Mouse (Mus musculus): ENCODE measurements around the gene Lonp2. TPM values are rescaled to one million over a fixed set of nuclear protein-coding genes. Genes with fewer than 3 reads are reported as not detected.

Lonp2 gene
- total RNA-seq (2021) = 10 to 100 TPM; 57.6 to 63.9 TPM

DNA sequence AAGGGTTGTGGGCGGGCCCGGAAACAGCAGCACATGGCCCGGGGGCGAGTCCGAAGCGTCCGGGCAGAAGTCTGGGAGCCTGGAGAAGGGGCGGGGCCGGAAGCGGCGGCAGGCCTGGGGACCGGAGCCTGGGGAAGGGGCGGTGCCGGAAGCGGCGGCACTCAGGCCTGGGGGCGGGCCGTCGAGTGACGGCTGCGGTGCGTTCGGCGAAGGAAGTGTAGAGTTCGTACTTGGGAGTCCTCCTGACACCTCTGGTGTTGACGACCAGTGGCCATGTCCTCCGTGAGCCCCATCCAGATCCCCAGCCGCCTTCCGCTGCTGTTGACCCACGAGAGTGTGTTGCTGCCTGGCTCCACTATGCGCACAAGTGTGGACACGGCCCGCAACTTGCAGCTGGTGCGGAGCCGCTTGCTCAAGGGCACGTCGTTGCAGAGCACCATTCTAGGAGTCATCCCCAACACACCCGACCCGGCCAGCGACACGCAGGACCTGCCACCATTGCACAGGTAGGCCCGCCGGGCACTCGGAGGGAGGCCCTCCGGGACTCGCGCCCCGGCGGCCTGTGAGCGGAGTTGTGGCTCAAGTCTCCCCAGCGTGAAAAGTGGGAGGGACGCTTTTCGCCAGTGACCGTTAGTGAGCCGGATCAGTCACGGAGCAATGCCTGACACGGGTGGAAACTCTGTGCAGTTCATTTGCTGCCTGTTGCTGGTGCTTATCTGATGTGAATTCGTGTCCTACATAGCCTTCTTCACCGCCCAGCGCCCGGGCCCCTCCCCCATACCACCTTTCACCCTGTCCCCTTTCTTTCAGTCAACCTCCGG is at the start of gene Lonp2:
TSS of gene Lonp2 (plus strand) at position 133 of the 821 bp plus-strand sequence.
- peak; percentile 97 to 99 for DNase-seq (ENCODE audit: low spot score in 2 of 2)
- intact Hi-C loops (cut with DNase I) = loop anchor here (10.0 kb wide), 1 partner anchor 261 kb away; the partner anchor contains the start of gene N4bp1

DNA sequence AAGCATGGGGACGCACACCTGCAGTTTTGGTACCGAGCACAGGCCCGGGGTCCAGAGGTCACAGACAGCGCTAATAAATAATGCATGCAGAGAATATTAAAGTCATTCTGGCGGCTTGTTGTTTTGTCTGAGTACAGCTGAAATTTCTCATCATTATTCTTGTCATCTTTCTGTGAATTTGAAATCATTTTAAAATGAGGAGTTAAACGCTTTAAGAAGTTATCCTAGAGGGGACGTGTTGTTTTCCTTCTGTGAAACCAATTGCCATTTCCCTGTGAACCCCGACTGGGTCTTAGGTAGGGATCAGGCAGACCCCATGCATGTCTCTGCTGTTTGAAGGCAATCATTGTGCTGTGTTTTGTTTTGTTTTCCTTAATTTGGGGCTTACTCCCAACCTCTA is 46.3 kb upstream of the Lonp2 start:
- no peak for DNase-seq (ENCODE audit: low spot score in 2 of 2)
- intact Hi-C loops (cut with DNase I) = loop anchor here (10.0 kb wide), 1 partner anchor 143 kb away; no protein-coding TSS in a partner anchor

DNA sequence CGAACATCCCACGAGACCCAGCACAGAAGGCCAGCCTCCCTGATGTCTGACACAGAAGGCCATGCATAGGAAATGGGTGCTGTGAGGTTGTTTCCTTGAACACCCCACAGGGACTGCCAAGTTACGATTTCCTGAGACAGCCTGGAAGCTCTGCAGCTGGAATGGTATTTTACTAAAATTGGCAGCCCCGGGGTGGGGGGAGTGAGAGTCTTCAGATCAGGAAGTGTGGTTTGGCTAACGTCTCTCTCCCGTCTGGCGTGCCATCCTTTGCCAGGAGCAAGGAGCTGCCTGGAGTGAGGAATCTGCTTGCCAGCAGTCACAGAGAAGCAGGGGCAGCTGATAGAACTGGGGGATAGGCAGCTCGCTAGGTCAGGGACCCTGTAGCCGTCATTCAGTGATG is 45.8 kb upstream of the Lonp2 start:
- peak; percentile 50 to 91 for DNase-seq (ENCODE audit: low spot score in 2 of 2)

DNA sequence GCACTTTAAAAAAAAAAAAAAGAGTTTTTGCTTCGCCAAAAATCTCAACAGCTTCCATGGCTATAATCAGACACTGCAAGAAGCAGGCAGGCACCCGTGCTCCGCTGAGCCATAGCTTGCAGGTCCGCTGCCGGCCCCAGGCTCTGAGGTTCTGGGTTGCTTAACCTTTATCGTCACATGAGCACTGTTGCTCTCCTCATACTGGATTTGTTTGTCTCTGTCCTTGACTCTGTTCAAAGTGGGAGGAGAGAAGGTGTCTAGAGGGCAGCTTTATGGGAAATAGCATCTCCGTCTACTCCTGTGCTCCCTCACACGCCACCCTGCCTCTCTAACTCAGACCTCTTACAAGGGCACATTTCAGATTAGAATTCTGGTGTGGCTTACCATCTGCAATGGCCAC is 45.1 kb upstream of the Lonp2 start:
- peak; percentile 10 to 24 for DNase-seq (ENCODE audit: low spot score in 2 of 2)
- intact Hi-C loops (cut with DNase I) = loop anchor here (10.0 kb wide), 1 partner anchor 144 kb away; no protein-coding TSS in a partner anchor

More for the DNA sequence above, 45.8 kb upstream of the Lonp2 start:
- intact Hi-C loops (cut with DNase I) = loop anchor here (10.0 kb wide), 1 partner anchor 143 kb away; no protein-coding TSS in a partner anchor

DNA sequence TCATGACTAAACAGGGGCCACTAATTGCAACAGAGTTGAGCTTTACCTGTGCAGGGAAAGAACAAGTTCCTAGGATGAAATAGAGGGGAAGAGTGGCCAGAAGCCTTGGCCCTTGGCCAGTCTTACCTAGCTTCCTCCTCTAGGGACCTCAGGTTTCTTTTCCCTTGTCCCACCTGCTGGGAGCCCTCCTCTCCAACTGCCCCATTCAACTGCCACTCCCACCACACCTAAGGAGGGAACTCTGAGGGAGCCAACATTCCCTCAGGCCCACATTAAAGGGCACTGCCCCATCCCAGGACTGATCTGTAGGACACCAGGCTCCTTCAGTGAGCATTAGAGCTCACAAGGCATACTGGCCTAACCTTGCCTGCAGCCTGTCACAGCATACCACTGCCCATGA is 43.4 kb upstream of the Lonp2 start, which contains the start of gene Abcc12:
TSS of gene Abcc12 (minus strand) at position 229 of the 400 bp plus-strand sequence.
- DNase-seq (ENCODE audit: low spot score in 2 of 2) = no peak
- intact Hi-C loops (cut with DNase I) = loop anchor here (5.0 kb wide), 1 partner anchor 738 kb away; the partner anchor contains the start of genes Itfg1 and Phkb

DNA sequence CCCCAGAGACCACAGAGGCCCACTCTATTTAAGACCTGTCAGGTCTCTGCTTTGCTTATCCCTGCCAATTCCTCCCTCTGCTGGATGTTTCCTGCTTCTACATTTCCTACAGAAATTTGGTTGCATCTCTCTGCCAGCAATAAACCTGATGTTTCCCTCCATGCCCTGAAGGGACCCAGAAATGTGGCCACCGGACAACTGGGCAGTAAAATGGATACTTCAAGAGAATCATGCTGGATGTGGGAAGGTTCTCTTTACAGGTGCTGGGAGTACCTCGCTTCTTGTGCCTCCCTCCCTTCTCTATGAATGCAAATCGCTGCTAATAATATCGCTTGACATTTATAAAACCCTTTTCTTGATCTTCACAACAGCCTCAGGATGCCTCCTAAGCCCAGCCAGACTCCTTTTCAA is 41.9 kb upstream of the Lonp2 start:
- peak in 1 of 2 experiments; percentile 41 for DNase-seq (ENCODE audit: low spot score in 2 of 2)
- intact Hi-C loops (cut with DNase I) = loop anchor here (5.0 kb wide), 1 partner anchor 740 kb away; the partner anchor contains the start of genes Itfg1 and Phkb

DNA sequence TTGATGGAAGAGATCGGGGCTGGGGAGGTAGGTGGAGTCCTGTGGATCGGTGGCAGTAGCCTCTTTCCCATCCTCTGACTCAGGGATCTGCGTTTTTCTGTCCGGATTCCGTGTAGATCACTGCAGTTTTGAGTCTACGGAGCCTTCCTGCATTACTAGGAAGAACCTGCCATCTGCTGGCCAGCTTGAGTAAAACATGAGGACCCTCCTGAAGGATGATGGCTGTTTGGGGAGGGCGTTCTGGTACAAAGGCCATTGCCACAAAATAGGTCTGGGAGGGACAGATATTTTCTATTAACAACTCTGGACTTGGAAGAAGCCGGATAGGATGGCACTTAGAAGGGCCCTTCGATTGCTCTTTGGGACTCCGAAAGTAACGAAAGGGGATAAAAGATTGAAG is 38.7 kb upstream of the Lonp2 start:
- peak; percentile 83 to 91 for DNase-seq (ENCODE audit: low spot score in 2 of 2)
- intact Hi-C loops (cut with DNase I) = loop anchor here (1.0 to 5.0 kb wide), 5 partner anchors 317 to 1128 kb away; partner anchors contain the start of gene Neto2

DNA sequence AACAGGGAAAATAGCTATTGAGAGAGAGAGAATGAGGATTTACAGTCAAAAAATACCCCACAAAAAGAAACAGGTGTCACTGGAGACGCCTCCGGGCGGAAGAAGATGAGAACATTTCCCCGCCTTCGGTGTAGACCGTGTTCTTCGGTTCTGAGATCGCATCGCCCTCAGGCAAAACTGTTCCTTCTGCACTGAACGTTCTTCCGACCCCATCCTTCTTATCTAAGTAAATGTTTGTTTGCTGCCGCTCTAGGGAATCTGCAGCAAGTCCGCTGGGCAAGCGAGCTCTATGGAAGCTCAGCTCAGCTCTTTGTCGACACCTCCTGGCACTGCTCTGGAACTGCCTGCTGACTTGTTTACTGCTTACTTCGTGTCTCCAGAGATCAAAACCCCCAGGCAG is 38.3 kb upstream of the Lonp2 start:
- DNase-seq (ENCODE audit: low spot score in 2 of 2) = peak; percentile 77 to 88
- intact Hi-C loops (cut with DNase I) = loop anchor here (1.0 to 5.0 kb wide), 5 partner anchors 317 to 1128 kb away; partner anchors contain the start of gene Neto2

DNA sequence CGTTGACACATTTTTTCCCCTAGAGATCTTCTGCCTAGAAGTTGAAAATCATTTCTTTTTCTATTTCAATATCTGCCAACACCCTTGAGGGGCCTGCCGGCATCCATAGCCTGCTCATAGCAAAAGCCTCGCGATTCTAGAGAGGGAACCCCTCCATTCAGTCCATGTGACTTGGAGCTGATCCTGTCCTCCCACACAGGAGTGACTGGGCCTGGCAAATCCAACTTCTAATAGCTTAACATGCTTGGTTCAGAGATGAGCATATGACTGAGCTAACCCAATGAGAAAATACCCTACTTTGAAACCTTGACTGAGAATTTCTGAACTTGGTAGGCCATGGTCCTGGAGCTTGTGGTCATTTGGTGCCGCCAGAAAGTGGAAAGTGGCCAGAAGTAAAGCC is 37.8 kb upstream of the Lonp2 start:
- DNase-seq (ENCODE audit: low spot score in 2 of 2) = no peak

DNA sequence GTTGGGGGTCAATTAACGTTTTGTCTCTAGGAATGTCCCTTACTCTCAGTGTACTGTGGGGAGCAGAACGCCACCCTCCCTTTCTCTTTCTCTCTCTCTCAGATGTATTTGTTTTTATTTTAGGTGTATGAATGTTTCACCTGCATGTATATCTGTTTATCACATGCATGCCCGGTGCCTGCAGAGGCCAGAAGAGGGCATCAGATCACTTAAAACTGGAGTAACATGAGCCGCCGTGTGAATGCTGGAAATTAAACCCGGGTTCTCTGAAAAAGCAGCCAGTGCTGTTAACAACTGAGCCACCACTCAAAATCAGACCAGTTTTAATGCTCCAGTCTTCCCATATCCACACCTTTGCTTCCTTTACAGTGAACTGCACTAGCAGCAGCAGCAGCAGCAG is 37.2 kb upstream of the Lonp2 start:
- intact Hi-C loops (cut with DNase I) = loop anchor here (5.0 kb wide), 3 partner anchors 316 to 1129 kb away; no protein-coding TSS in a partner anchor
- DNase-seq (ENCODE audit: low spot score in 2 of 2) = no peak

More for the DNA sequence above, 37.8 kb upstream of the Lonp2 start:
- intact Hi-C loops (cut with DNase I) = loop anchor here (5.0 kb wide), 3 partner anchors 316 to 1129 kb away; no protein-coding TSS in a partner anchor

DNA sequence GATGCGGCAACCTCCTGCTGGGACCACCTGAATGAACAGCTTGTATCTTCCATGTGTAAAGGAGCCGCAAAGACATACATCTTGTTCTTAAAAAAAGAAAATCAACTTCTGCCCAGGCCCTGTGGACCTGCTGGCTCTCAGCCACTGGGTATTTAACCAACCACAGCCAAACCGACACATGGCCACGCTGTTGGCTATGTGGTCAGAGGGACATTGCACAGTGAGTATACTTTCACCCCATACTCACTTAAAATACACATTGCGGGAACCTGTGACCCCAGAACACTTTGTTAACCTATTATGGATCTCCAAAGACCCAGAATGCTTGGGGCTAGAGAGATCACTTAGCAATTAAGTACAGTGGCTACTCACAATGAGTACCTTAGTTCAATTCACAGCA is 35.5 kb upstream of the Lonp2 start:
- intact Hi-C loops (cut with DNase I) = loop anchor here (5.0 kb wide), 3 partner anchors 314 to 1131 kb away; no protein-coding TSS in a partner anchor
- DNase-seq (ENCODE audit: low spot score in 2 of 2) = no peak

DNA sequence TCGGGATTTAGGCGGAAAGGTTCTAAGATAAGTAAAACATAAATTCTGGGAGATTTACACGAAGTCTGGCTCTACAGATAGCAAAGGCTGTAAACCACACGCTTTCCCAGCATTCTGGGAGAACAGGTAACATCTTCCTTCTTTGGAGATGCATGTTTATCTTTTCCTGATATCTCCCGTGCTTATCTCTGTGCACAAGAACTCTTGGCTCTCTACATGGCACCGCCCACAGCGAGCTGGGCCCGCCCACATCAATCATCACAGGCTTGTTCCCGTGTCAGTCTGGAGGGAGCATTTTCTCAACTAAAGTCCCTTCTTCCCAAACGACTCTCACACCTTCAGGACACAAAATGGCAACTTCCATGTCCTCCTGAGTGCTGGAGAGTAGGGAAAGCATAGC is 30.7 kb upstream of the Lonp2 start:
- intact Hi-C loops (cut with DNase I) = no loop called here
- no peak for DNase-seq (ENCODE audit: low spot score in 2 of 2)

DNA sequence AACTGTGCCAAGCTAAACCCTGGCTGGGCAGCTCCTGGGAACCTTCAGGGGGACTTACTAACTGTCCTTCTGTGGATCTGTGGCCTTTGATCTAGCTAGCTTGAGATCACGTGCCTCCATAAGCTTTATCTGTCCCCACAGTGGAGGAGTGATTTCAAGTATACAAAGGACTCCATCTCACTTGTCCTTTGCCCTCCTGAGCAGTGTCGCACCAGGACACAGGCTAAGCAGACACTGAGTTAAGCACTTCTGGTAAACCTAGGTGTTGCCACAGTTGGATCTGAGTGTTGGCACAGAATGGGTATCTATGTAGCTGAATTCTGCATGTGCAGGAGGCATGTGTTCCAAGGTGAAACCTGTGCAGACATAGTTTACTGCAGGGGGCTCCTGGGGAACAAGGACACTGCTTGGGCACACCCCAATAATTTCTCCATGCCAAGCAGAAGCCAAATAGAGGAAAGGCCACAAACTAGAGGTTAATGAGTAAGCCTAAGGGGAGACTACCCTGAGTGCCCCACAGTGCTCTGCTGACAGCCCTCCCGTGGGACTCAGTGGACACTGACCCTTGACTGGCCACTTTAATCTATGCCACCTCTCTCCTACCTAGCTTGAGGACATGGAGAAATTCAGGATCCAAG is 29.6 kb upstream of the Lonp2 start:
- intact Hi-C loops (cut with DNase I) = no loop called here
- DNase-seq (ENCODE audit: low spot score in 2 of 2) = no peak

DNA sequence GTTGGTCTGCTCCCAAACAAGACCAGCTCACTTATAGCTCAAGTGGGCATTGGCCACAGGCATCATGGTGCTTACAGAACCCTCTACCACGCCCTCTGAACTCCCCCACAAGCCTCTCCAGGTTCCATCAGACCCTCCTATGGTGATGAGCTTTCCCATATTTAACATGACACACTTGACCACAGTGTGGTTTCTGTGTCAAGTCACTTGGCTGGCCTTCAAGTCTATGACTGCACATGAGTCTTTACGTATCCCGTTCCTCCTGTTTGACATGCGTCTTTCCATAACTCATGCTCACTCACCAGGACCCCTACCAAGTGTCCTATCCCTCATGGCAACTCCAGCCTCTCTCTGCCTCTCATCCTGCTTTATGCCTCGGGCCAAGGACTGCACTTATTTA is 28.2 kb upstream of the Lonp2 start:
- DNase-seq (ENCODE audit: low spot score in 2 of 2) = no peak
- intact Hi-C loops (cut with DNase I) = no loop called here

DNA sequence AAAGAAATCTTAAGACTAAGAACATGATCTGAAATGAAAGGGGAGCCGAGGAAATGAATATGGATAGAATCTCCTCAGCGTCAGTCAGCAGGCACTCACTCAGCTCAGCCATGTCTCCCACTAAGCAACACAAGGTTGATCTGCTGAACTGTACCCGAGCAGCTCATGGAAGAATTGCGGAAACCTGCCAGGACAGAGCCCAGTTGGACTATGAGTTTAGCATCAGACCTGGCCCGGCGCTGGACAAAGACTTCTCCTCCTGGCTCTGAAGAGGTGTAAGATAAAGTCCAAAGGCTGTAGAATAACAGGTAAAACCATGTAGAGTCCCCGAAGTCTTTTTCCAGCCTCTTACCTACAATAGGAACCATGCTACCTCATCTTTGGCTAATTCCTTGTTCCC is 26.2 kb upstream of the Lonp2 start:
- intact Hi-C loops (cut with DNase I) = no loop called here
- no peak for DNase-seq (ENCODE audit: low spot score in 2 of 2)

DNA sequence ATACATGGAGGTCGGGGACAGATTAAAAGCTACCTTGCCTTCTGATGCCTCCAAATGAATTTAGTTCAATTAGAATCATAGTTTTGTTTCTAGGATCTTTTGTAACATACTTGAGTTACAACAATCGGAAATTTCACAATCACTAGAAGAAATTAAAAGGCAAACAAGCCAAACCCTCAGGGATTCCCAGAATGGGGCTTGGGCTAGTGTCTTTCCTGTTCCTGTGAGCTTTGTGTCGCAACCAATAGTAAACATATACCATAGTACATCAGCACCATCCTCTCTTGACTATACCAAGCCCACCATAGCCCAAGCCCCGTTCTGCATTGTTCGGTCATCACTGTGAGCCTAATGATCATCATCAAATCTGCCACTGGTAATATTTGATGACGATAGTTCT is 24.5 kb upstream of the Lonp2 start:
- intact Hi-C loops (cut with DNase I) = no loop called here
- DNase-seq (ENCODE audit: low spot score in 2 of 2) = no peak

DNA sequence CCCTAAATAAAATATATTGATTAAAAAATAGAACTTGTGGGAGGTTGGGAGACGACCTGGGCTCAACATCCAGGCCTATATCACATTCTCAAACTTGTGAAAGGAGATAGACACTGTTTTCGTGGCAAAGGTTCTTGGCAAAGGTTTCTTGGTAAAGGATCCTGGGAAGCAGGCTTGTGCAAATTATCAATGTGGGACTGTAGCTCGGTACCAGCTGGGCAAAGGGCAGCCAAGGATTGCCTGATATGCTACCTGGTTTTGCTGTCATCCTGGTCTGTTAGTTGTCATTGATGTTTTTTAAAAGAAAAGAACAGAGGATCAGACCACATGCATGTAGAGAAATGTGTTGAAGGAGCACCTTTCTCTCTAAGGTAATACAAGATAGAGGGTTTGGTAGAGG is 23.5 kb upstream of the Lonp2 start:
- DNase-seq (ENCODE audit: low spot score in 2 of 2) = no peak
- intact Hi-C loops (cut with DNase I) = no loop called here

DNA sequence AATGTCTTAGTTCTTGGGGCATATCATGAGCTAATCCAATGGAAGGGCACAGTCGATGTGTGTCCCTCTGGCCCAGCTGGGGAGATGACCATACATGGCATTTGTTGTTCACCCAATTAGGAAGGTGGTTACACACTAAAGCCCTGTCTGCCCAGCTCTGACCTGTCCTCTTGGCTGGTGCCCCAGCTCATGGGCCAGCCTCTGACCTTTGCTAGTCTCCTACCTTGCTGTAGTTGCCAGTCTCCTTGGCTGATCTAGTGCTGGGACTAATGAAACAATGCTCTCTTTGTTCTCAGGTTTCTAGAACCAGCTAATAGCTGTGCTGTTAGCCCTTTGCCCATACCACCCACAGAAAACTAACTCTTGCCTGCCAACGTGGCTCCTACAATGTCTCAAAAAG is 20.7 kb upstream of the Lonp2 start:
- intact Hi-C loops (cut with DNase I) = no loop called here
- DNase-seq (ENCODE audit: low spot score in 2 of 2) = no peak

DNA sequence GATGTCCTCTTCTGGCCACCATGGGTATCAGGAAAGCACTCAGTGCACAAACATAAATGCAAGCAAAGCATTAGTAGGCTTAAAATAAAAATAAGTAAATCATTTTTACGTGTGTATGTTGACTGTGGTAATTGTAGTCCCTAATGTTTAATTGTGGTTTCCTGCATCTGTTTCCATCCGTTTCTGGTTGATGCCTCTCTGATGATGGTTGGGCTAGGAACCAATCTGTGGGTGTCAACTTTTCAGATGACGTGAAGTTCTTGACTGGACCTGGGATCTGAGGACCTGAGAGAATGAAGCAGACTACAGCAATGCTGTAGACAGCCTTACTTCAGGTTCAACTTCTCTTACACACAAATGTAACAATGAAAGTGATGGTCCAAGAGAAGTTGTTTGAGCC is 19.2 kb upstream of the Lonp2 start:
- intact Hi-C loops (cut with DNase I) = no loop called here
- no peak for DNase-seq (ENCODE audit: low spot score in 2 of 2)

DNA sequence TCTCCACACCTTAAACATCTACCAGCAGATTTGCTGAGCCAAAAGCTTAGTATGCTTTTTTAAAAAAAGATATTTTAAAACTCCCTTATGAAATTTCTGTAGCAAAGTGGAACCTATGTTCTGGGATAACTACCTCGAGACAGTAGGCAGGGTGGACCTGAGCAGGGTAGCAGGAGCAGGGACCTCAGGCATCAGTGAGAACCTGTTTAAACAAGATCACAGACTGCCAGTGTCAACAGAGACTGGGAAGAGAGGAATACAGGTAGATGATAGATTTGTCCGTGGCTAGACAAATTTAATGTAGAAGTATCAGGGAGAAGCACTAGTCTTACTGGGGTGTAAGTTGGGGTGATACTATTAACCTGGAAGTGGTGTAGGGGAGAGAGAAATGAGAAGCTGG is 10.0 kb upstream of the Lonp2 start:
- DNase-seq (ENCODE audit: low spot score in 2 of 2) = no peak
- intact Hi-C loops (cut with DNase I) = no loop called here
